Mouse (Mus musculus) G1E (cell line): Measurements from ENCODE around the gene Igfbp5.

ENCODE experiments used
- CTCF ChIP-seq: IDR thresholded peaks from 2 replicates; pipeline ENCODE4 v1.5.1; 2012; ENCODE audit warnings: low read depth, low read length, inconsistent platforms, mixed read lengths
- GATA1 ChIP-seq: IDR thresholded peaks from 2 replicates; pipeline ENCODE4 v1.6.1; 2012; ENCODE audit warnings: borderline replicate concordance, low read length, inconsistent platforms, mixed read lengths
- GATA2 ChIP-seq: IDR thresholded peaks from 2 replicates; pipeline ENCODE4 v1.6.1; 2012; ENCODE audit warnings: low read depth, low read length, inconsistent platforms, borderline replicate concordance
- POLR2AphosphoS5 ChIP-seq: IDR thresholded peaks from 2 replicates; pipeline ENCODE4 v1.6.1; 2012; ENCODE audit warnings: low read depth, low read length, inconsistent platforms; ENCODE audit not compliant: insufficient replicate concordance
- TAL1 ChIP-seq: conservative IDR thresholded peaks from 2 replicates; pipeline ENCODE4 v1.6.1; 2012; ENCODE audit warnings: low read depth, low read length, inconsistent platforms, mixed read lengths

DNA sequence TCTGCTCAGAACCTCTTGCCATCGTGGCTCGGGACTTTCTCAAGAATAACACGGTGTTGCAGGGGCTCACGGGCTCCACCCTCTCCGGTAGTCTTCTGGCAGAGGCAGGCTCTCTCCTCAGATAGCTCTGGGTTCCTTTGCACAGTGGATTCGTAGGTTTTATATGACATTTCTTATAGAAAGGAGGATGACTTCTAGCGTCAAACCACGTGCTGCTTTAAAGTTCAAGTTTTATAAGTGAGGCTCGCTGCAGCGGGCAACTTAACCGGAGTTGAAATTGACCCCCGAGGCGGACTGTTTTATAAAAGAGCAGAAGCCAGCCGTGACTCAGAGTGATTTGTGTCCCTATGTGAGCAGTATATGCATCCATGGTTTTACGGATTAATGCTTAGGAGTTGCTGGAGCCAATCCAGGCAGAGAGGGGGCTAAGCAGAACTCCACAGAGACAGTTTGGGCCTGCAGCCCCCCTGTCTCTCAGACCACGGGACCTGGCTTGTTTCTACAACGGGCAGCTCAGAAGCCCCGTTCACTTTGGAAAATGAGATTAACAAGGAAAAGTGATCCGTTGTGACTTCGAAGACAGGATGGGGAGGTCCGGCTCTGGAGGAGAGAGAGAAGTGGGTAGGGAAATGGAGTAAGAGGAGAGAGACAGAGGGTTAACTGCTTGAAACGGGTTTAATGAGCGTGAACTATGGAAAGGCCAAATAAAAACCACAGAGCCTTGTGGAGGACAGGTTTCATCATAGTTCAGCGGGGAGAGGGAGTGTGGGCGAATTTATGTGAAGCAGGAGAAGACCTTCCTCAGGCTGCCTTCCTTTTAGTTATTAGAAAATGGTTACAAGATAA, 4.0 kb upstream of the Igfbp5 start:
- TF ChIP-seq CTCF (no peak), TAL1 (no peak), GATA1 (no peak), POLR2AphosphoS5 (no peak), GATA2 (no peak)
